Mouse (Mus musculus) right cerebral cortex, postnatal 4 days (tissue): Measurements from ENCODE around the gene Cul4a.

Experiments
- DNase-seq: peaks from one replicate; pipeline ENCODE4 v3.0.0-alpha.2; 2022

Cul4a gene

DNA sequence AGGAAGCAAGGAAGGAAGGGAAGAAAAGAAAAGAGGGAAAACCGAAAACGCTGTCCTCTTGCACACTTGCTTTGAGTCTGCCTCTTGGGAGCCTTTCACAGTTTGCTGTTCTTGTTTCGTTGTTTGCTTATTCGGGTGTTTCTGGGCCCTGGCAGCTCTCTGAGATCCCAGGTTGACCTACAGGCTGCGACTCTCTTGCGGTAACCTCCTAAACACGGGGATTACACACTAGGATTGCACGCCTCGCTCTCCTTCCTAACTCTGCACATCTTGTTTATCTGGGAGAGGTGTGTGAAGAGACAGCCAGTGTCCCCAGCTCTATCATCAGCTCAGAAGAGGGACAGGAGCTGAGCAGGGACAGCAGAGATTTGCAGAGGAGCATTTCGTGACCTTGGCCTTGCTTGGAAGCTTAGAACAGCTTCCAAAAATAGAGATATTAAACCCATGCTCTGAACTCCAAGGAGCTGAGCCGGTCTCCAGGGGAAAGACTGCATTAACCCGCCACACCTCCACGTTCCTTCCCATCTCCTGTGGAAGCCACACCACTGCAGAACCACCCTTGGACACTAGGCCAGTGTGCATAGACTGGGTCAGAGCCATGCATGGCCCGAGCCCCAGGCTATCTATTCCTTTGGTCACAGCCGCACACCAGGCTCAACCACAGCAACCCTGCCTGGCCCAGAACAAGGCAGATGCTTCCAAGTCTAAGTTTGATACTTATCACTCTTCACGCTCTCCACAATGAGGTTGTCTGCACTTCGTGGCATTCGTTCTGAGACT is 75.7 kb downstream of the Cul4a start:
- DNase-seq: no peak

DNA sequence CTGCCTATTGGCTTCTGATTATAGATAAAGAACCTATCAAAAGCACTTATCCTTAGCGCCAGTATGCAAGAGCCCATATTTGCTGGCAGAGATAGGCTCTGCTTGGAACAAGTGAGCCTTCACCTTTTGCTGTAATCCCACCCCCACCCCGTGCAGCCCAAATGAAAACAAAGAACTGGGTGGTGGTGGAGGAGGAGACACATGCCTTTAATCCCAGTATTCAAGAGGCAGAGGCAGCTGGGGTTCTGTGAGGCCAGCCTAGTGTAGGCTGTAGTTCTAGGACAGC is 76.2 kb downstream of the Cul4a start:
- no peak for DNase-seq

DNA sequence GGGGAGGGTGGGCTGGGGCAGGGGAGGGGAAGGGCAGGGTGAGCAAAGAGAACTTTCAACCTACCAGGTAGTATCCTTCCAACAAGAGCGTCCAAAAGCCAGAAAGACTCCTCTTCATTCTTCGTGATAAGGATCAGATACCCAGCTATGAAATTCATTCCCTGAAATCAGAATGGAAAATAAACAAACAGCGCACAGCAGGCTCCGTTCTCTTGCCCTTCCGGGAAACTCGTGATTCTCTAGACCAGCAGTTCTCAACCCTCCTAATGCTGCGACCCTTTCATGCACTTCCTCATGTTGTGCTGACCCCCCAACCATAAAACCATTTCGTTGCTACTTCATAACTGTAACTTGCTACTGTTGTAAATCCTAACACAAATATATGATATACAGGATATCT is 81.4 kb downstream of the Cul4a start:
- no peak for DNase-seq

DNA sequence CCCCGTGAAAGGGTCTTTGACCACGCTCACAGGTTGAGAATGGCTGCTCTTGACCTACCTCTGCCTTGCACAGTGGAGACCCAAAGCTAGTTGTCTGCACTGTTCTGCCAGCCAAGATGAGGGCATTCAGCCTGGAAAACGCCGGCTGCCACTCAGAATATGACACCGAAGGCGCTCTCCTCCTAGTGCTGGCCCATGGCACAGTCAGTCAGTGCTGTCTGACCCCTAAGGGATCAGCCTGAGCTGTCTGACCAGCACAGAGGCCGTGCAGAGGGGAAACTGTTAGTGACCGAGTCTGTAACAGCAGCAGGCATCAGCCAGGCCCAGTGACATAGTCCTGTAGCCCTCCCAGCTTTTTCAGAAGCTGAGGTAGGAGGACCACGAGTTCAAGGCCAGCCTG is 81.8 kb downstream of the Cul4a start:
- no peak for DNase-seq

DNA sequence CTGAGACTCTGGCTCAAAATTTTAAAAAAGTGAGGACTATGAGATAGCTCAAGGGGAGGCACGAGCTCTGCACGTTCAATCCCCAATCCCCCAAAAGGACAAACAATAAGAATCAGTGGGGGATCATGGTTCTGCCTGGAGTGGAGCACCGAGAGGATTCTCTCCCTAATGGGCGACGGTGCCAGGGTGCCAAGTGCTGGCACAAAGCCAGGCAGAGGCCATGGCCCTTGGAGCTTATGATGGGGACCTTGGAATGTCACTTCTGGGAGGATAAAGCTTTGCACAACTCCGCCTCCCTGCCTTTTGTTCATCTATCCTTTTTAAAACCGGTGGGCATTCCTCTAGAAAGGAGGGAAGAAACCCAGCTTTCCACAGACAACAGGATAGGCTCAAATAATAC is 82.2 kb downstream of the Cul4a start:
- DNase-seq: no peak

DNA sequence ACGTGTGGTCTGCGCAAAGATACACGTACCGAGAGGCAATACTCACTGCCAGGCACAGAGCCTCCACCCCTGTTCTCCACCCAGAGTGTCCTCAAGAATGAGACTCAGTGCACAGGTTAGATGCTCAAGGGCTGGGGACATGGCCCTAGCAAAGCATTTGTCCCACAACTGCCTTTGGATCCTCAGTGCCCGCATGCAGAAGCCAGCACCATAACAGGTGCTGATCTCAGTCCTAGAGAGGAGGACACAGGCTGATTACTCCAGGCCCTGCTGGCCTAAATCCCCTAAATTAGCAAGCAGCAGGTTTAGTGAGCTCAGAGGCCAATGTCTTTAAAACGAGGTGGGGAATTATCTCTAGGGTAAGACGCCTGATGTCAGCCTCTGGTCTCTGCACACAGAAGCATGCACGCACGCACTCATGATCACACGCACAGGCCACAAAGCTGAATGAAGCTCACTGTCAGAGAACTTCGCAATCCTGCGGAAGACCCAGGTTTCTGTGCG is 82.7 kb downstream of the Cul4a start:
- no peak for DNase-seq

DNA sequence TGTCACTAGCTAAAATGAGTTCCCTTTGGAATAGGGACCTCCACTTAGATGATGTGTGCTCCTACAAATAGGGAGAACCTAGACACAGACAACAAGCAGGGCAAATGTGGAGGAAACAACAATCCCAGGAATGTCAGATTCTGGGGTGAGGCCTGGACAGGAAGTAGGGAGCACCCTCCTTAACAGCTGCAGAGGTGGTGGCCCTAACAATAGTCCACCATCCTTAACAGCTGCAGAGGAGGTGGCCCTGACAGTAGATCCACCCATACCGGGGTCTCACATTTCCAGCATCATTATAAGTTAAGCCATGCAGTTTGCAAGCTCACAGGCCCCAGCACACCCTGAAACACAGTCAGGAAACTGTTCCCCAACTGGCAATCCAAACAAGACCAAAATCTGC is 83.4 kb downstream of the Cul4a start:
- DNase-seq: no peak

DNA sequence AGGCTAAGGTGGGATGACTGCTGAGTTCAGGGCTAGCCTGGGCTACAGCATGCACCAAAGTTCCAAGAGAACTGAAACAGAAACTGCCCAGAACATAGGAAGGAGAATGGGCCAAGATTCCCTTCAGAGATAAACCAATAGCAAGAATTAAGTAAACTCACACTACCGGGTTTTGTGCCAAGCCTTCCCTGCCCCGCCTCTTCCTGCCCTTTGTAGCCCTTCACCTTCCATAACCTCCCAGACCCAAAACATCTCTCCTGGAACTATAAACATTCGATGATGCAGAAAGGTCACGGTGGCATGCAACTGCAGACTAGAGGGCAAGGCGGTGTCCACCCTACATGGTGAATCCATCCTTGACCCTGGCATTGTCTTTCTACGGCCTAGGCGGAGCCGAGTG is 84.8 kb downstream of the Cul4a start:
- no peak for DNase-seq

DNA sequence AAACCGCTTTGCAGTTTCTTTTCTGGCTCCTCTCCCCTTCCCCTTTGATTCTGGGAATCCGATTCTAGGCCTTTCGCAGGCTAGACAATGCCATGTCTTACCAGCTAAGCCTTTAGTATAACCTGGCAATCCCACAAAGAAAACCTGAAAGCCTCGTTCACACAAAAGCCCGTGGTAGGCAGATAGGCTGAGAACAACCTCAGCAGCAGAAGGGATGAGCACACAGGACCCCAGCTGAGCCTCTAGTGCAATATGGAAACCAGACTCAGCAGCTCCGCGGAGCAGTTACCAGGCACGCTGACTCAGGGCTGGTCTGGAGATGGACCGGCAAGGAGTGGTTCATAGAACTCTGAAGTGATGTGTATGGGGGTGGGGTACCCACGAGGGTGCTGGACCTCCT is 89.4 kb downstream of the Cul4a start:
- no peak for DNase-seq

DNA sequence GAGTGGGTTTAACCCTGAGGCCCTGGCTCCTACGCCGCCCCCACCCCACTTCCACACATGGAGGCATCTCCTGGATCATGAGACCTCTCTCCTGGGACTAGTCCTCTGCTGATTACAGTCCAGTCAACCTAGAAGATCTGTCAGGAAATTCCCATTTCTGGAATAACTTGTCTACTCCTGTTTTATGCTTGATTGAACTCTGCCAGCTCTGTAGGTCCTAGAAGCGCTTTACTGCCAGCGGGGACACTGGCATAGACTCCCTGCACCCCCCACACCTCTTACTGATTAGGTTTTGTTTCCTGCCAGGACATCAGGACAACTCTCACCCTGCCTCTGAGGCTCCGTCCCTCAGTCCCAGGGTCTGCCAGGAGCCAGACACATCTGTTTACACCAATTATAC is 92.1 kb downstream of the Cul4a start:
- no peak for DNase-seq
